Mouse (Mus musculus): Measurements from ENCODE around the gene Fibp.

Gene Fibp

DNA sequence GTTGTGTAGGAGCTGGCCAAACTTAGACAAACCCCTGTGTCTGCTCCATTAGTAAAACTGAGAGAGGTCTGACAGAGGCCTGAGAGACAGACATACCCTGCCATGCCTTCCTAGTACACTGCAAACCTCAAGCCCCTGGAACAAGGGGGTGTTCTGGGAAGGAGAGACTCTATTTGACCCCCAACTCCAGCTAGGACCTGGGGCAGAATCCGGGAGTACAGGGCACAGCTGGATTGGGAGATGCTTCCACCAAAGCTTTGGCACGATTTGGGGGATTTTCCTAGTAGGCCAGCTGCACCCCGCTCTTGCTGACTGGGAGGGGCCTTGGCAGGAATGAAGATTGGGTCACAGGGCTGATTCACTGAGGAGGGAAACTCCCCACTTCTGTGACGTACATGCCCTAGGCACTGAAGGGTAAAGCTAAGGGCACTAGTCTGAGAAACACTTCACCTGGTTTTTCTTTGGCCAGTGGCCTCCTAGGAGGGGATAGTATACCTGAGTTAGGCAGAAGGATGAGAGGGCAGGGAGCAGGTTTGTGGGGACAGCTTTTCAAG lies 28.4 kb upstream of the Fibp start:
- no peak for DNase-seq (ENCODE audit: low read depth, low spot score)

DNA sequence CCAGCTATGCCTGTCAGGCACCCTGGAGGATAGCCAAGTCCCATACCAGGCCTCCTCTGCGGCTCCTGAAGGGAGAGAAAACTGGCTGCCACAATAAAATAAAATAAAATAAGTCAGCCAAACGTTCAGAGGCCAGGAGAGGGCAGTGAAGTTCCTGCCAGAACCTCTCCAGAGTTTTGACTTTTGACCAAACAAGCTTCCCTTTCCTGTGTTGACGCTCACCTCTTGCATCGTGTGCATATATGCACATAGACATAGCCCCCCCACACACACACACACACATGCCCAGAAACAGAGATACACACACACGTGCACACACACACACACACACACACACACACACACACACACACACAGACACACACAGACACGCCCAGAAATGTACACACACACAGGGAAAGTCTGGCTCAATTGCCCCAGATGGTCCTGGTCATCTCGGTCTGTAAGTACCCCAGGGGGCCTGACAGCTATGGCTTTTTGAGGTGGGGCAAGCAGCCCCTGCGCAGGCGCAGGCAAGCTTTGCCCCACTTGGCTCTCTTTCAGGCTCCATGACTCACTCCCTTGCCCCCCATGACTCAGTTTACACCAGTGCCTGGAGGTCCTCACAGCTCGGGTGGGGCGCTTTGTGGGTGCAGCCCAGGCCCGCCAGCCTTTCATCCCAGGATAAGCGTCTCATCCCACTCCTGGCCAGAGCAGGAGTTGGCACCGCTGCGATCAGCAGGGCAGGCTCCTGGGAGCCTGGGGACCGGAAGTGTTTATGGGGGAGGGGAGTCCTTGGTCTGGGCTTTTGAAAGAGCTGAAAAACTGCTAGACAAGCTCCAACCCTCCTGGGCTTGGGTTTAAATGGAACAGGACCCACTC lies 27.2 kb upstream of the Fibp start:
- DNase-seq (ENCODE audit: low read depth, low spot score), result peak; percentile 78

DNA sequence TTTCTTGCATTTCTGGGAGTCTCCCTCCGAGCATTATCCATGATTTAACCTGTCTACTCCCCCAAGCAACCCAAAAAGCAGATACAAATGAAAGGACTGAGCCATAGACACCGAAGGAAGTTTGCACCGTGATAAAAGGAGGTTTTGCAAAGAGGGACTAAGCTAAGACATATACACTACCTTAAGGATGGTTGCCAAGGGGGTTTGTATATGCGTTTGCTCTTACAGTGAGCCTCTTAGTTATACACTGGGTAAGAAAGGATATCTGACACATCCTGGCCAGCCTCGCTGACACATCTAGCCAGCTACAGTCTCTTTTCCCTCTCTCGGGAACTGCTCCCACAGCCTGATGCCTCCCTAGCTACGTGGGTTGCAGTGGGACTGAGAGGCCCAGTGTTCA lies 26.5 kb upstream of the Fibp start:
- DNase-seq (ENCODE audit: low read depth, low spot score), result no peak

GRCm38 (mm10) chr19:5444371-5444908 lies 16.0 kb upstream of the Fibp start:
- no peak for DNase-seq (ENCODE audit: low read depth, low spot score)

DNA sequence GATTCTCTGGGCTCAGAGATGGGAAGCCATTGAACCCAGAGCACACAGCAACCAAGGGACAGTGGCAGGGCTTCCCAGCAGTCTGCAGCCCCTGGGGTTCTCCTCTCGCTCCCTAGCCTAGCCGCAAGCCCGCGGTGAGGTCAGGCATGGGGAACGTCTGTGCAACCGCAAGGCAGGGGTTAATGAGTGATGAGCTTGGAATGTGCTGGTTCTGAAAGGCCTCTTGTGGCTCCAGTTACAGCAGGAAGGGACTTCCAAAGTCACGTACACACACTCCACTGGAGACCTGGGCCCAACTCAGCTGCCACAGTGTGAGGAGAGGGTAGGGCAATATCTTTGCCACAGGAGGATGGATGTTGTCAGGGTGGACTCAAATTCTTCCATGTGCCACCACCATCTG lies 15.5 kb upstream of the Fibp start:
- no peak for DNase-seq (ENCODE audit: low read depth, low spot score)

DNA sequence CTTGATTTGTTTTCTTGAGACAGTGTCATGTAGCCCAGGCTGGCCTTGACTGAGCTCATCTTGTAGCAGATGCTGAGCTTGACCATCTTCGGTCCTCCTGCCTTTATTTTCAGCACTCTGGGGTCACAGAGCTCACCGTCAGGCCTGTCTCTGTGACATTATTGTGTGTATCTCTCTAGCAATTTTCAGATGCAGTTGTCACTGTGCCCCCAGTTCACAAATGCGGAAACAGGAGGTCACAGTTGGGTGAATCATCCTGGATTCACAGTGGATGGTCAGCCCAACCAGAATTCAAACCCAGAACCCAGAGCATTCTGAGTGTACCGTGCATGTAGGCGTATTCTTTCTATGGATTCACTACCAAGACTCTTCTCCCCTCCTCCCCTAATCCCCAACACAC lies 14.7 kb upstream of the Fibp start:
- no peak for DNase-seq (ENCODE audit: low read depth, low spot score)

- peak; percentile 86 for DNase-seq (ENCODE audit: low read depth, low spot score)
Observed at GRCm38 (mm10) chr19:5447515-5448353, 12.7 kb upstream of the Fibp start, which contains the start of gene Fosl1. Gene Fosl1 (plus strand): TSS chr19:5447547.

- no peak for DNase-seq (ENCODE audit: low read depth, low spot score)
Observed at GRCm38 (mm10) chr19:5448354-5449150, 11.9 kb upstream of the Fibp start.

GRCm38 (mm10) chr19:5449673-5450072 lies 10.7 kb upstream of the Fibp start:
- no peak for DNase-seq (ENCODE audit: low read depth, low spot score)

DNA sequence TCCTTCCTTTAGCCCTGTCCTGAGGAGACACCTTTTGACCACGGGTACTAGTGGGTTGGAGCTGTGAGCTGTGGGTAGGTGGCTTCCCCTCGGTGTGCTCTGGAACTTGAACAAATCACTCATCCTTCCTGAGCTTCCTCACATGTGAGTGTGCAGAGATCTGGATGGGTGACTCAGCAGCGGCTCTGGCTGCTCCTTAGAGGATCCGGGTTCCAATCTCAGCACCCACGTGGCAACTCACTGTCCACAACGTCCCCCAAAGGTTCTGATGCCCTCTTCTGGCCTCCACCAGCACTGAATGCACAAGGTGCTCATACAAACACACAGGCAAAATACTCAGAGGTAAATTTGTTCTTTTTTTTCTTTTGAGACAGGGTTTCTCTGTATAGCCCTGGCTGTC lies 8.6 kb upstream of the Fibp start:
- no peak for DNase-seq (ENCODE audit: low read depth, low spot score)

DNA sequence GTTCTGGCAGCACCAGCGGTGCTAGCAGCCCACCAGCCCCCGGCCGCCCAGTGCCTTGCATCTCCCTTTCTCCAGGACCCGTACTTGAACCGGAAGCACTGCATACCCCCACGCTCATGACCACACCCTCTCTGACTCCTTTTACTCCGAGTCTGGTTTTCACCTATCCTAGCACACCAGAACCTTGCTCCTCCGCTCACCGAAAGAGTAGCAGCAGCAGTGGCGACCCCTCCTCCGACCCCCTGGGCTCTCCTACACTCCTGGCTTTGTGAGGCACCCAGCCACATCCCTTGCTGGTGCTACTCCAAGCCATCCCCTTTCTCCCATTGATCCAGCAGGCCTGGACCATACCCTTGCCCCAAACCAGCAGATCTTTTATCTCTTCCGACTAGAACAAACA lies 5.4 kb upstream of the Fibp start:
- DNase-seq (ENCODE audit: low read depth, low spot score), result peak; percentile 27

DNA sequence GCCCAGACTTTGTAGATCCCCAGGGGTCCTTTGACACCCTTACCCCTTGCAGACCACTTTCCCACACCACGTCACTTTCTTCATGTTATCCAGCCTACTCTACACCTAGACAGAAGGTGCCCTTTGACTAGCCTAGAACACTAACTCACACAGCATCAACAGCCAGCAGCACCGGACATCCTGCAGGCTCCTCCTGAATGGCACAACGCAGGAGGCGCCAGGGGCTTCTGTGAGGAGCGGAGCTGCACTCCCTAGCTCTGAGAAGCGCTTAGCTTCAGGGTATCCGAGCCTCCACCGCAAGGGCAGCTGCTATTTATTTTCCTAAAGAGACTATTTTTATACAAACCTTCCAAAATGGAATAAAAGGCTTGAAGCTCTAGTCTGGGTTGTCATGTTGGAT lies 4.8 kb upstream of the Fibp start:
- no peak for DNase-seq (ENCODE audit: low read depth, low spot score)

GRCm38 (mm10) chr19:5456241-5456921 lies 4.0 kb upstream of the Fibp start:
- peak; percentile 43 for DNase-seq (ENCODE audit: low read depth, low spot score)

DNA sequence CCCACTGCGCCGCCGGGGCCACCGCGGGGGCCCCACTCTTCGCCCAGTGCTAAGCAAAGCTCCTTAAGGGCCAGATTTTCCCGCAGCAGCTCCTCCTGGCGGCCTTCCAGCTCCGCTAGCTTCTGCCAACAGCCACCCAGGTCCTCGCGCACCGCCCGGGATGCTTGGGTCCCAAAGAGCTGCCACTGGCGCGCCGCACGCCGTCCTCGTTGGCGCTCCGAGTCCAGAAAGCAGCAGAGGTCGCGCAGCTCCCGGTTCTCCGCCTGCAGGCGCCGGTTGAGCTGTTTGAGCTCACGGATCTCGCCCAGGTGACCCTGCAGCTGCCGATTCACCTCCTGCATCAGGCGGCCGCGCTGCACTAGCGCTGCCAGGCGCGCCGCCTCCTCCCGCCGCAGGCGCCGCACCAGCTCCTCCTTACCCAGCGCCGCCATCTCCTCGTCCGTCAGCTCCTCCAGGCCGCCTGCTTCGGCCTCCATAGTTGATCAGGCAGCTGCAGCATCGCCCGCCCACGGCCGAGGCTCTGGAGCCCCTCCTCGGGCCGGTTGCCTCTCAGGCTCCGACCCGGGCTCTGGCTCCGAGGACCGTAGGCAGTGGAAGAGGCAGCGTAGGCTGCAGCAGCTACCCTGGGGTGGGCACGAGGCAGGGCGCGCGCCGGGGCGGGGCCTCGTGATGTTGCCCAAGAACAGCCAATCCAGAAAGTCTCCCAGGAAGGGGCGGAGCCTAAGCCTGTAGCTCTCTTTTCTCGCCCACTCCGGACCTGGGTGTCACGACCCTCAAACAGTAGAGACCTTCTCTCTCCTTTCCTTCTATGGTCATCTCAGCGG lies 3.3 kb upstream of the Fibp start:
- peak; percentile 96 for DNase-seq (ENCODE audit: low read depth, low spot score)

DNA sequence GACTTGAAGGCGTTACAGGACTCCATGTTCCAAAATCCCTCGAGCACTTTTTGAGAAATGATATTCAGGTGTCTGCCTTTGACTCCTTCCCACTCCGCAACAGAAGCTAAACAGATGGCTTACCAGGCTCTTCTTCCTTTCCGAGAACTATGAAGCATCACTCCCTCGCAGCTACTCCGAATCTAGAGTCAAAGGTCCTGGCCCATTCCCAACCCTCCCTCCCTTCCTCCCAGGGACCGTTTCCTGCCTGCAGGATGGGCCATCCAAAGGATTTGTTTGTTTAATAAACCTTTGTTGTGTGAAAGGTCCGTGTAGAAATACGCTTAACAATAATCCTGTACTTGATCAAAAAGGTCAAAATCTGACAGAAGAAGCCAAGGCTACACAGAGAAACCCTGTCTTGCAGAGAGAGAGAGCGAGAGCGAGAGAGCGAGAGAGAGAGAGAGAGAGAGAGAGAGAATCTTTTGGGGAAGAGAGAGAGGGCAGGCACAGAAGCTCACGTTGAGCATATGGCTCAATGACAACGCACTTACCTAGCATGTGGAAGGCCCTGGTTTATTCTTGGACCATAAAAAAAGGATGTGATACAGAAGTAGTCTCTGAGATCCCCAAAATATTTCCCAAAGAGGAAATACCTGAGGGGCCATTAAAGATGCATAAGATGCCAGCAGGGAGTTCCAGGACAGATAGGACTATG lies 2.5 kb upstream of the Fibp start, which contains the start of gene Ccdc85b:
Ccdc85b (minus strand) TSS at position 149 of the 697 bp plus-strand sequence.
- no peak for DNase-seq (ENCODE audit: low read depth, low spot score)

DNA sequence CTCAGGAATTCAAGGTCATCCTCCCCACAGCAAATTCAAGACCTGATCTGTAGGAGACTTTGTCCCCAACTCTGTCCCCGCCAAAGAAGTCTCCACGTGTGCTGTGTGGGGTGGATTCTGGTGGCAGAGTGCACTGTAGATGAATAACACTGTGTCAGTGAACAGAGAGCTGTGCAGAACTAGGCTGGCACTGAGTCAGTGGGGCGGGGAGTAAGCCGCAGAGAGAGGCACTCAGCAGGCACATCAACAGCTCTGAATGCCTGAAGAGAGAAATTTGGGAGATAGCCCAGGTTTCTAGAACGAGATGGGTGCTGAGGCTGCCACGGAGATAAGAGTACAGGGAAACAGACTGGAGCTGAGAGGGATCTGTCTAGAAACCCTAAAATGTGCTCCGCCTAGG lies 1.4 kb upstream of the Fibp start:
- no peak for DNase-seq (ENCODE audit: low read depth, low spot score)

- no peak for DNase-seq (ENCODE audit: low read depth, low spot score)
Observed at GRCm38 (mm10) chr19:5459896-5460295, 519 bp upstream of the Fibp start.

DNA sequence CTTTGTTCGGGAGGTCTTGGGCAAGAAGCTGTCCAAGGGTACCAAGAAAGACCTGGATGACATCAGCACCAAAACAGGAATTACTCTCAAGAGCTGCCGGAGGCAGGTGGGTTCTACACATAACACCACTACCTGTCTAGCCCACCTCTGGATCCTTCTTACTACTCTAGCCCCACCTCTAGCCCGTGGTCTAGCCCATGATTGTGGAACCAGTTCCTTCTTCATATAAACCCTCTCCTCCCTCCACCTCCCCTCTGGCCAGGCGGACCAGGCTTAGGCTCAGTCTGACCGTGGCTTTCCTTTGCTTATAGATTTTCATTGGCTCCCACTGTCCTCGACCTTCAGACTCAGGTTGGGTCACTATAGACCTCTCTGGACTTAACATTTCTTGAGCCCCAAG lies 996 bp downstream of the Fibp start:
- DNase-seq (ENCODE audit: low read depth, low spot score), result no peak

DNA sequence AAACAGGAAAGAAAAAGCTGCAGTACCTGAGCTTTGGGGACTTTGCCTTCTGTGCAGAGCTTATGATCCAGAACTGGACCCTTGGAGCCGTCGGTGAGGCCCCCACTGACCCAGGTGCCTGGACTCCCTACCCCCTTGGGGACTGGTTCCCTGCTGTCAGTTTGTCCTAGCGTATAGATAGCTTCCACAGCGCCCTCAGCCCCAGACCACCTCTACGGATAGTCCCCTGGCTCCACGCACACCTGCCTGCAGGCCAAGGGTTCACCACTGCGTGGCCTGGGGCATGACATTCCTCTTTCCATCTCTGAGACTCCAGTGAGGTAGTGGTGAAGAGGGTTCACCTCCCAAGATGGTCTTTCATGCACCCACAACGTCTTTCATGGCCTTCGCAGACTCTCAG lies 2.8 kb downstream of the Fibp start:
- no peak for DNase-seq (ENCODE audit: low read depth, low spot score)

Data from R1 (cell line).